In the genomic region with DNA sequence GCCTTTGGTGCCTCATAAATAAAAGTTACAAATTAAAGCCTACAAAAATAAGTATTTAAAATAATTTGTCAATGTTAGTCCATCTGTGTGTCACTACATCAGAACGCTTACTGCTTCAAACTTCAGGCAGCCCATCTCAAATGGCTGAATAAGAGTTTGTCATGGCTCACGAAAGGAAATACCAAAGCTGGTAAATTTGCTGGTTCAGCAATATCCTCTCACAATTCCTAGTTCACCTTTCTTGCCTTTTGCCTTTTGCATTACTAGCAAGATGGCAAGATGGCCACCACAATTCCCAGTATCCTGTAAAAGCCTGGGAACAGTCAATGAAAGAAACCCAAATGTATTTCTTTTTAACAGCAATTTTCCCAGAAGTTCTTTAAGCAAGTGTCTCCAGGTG, we compare ENCODE assay signal across 21 mouse cellular contexts.
DNase-seq lines count a peak whose midpoint lies in the region; TF ChIP-seq lines count a peak whose summit lies in the region.
"Had no signal": no experiment of that assay in that cellular context is flagged by ENCODE, and none has a peak within 500 bp of the region (broad histone marks: within the 10 kb centered on the region; RNA-seq: fewer than 3 reads in every experiment).

No protein-coding gene starts in this region.

- no peak overlapping the region for H3K27ac ChIP-seq in CH12.LX (ENCODE audit: insufficient read depth, low read depth)
- H3K27ac ChIP-seq in ES-E14 (ENCODE audit: insufficient read depth, low read depth, low read length, poor library complexity, severe bottlenecking) = no peak overlapping the region
- no peak overlapping the region for H3K27ac ChIP-seq in MEL (ENCODE audit: control insufficient read depth, low read depth, low read length)

- DNase-seq in CH12.LX (ENCODE audit: extremely low read depth) (no peak), ES-E14 (ENCODE audit: low read depth, low spot score) (no peak), MEL (ENCODE audit: low read depth, low spot score) (no peak), MN1 (ENCODE audit: low spot score) (no peak)
- no peak for DNase-seq in spleen, adult 18-20 months
- DNase-seq in kidney, adult 11 months = no peak
- DNase-seq: adrenal gland, adult 2 months; adrenal gland, adult 8-10 months; adrenal gland, postnatal 10 days; adrenal gland, postnatal 14 days; adrenal gland, postnatal 25 days; adrenal gland, postnatal 36 days; B cell, adult 2 months; cerebellum, adult 11 months; cerebellum, adult 11-12 months; cerebellum, adult 18-20 months; cerebellum, adult 2 months; cerebellum, adult 8-10 months; cerebellum, adult 9-10 months; cerebellum, adult 9-11 months had no signal

- in situ Hi-C loops in CH12.LX (cut with MboI; ENCODE audit: low pct_ligation_motif_present, low pct_unique_long_range_greater_than_20kb, low sequenced_read_pairs) = no loop called here
- in situ Hi-C loops in ES-E14 (cut with MboI; ENCODE audit: low sequenced_read_pairs in 2 of 2, unreplicated experiment in 2 of 2) = no loop called here

- no peaks in the 10 kb centered on the region for H3K9me3 ChIP-seq in CH12.LX (replicated peaks; ENCODE audit: low read length)
- no peaks in the 10 kb centered on the region for H3K9me3 ChIP-seq in ES-E14 (ENCODE audit: control insufficient read depth, insufficient read depth, low read depth, low read length)
- no peaks in the 10 kb centered on the region for H3K9me3 ChIP-seq in MEL (replicated peaks; ENCODE audit: insufficient read depth, low read length)
- H3K9me3 ChIP-seq: G1E had no signal

- no peak overlapping the region for H3K4me3 ChIP-seq in CH12.LX (replicated peaks in 1 of 3; ENCODE audit: low read depth in 2 of 3, low read length in 2 of 3, poor library complexity in 1 of 3)
- no peak overlapping the region for H3K4me3 ChIP-seq in ES-E14 (ENCODE audit: insufficient read depth in 1 of 2, low read depth in 1 of 2, low read length in 2 of 2, poor library complexity in 1 of 2, severe bottlenecking in 1 of 2)
- no peak overlapping the region for H3K4me3 ChIP-seq in MEL (ENCODE audit: control insufficient read depth in 1 of 2, insufficient read depth in 1 of 2, low read depth in 2 of 2, low read length in 2 of 2)

- dilution Hi-C loops in CH12.LX (cut with MboI; ENCODE audit: extremely low pct_ligation_motif_present, extremely low pct_unique_long_range_greater_than_20kb, low sequenced_read_pairs) = no loop called here

- H3K79me2 ChIP-seq in CH12.LX (replicated peaks; ENCODE audit: control insufficient read depth, extremely low read depth, insufficient read depth, poor library complexity, severe bottlenecking) (no peaks in the 10 kb centered on the region), MEL (ENCODE audit: control insufficient read depth, insufficient read depth, low read length, poor library complexity) (no peaks in the 10 kb centered on the region)

- H3K9ac ChIP-seq in CH12.LX (ENCODE audit: insufficient read depth, low read depth) (no peak overlapping the region), ES-E14 (ENCODE audit: insufficient read depth, low read depth, low read length, poor library complexity, severe bottlenecking) (no peak overlapping the region), MEL (ENCODE audit: control insufficient read depth, low read depth, low read length, poor library complexity, severe bottlenecking) (no peak overlapping the region)

- H3K4me2 ChIP-seq in CH12.LX (ENCODE audit: insufficient read depth, low read depth, poor library complexity, severe bottlenecking) = no peak overlapping the region

- H3K36me3 ChIP-seq in CH12.LX (replicated peaks in 1 of 2; ENCODE audit: control insufficient read depth in 1 of 2, insufficient read depth in 1 of 2, low read length in 1 of 2) = no peaks in the 10 kb centered on the region
- H3K36me3 ChIP-seq in ES-E14 (ENCODE audit: control insufficient read depth, insufficient read depth, low read length, poor library complexity, severe bottlenecking) = no peaks in the 10 kb centered on the region
- no peaks in the 10 kb centered on the region for H3K36me3 ChIP-seq in MEL (ENCODE audit: control insufficient read depth in 1 of 2, insufficient read depth in 2 of 2, low read length in 2 of 2)
- H3K36me3 ChIP-seq: G1E had no signal

- TF ChIP-seq RAD21 in CH12.LX (IDR thresholded peaks at IDR 0.05; ENCODE audit: low read depth, low read length) = no peak
- no peak for TF ChIP-seq RAD21 in MEL (IDR thresholded peaks at IDR 0.05; ENCODE audit: low read depth, low read length)

- TF ChIP-seq EP300 in CH12.LX (IDR thresholded peaks at IDR 0.05; ENCODE audit: low read length) (no peak), MEL (IDR thresholded peaks at IDR 0.05; ENCODE audit: low read depth in 1 of 2, low read length in 2 of 2) (no peak)

- no peaks in the 10 kb centered on the region for H3K4me1 ChIP-seq in CH12.LX (ENCODE audit: control insufficient read depth in 1 of 2, insufficient read depth in 2 of 2)
- no peaks in the 10 kb centered on the region for H3K4me1 ChIP-seq in ES-E14 (ENCODE audit: control insufficient read depth in 2 of 2, insufficient read depth in 2 of 2, low read length in 2 of 2, poor library complexity in 1 of 2)
- no peaks in the 10 kb centered on the region for H3K4me1 ChIP-seq in MEL (ENCODE audit: control insufficient read depth in 1 of 2, insufficient read depth in 2 of 2, low read length in 2 of 2)

- H3K27me3 ChIP-seq in CH12.LX (replicated peaks) (no peaks in the 10 kb centered on the region), MEL (ENCODE audit: control insufficient read depth in 1 of 2, insufficient read depth in 2 of 2, low read length in 2 of 2) (no peaks in the 10 kb centered on the region)

- TF ChIP-seq POLR2A in CH12.LX (IDR thresholded peaks at IDR 0.05; ENCODE audit: low read depth, low read length) = no peak
- no peak for TF ChIP-seq POLR2A in MEL (IDR thresholded peaks at IDR 0.05; ENCODE audit: control insufficient read depth in 1 of 2, insufficient read depth in 1 of 2, low read depth in 1 of 2, low read length in 2 of 2, poor library complexity in 1 of 2)

- TF ChIP-seq CTCF in CH12.LX (conservative IDR thresholded peaks at IDR 0.05 in 1 of 2, IDR thresholded peaks at IDR 0.05 in 1 of 2; ENCODE audit: low read depth in 2 of 2, low read length in 2 of 2) (no peak), MEL (IDR thresholded peaks at IDR 0.05 in 2 of 3, conservative IDR thresholded peaks at IDR 0.05 in 1 of 3; ENCODE audit: control insufficient read depth in 1 of 3, insufficient read depth in 1 of 3, low read depth in 2 of 3, low read length in 3 of 3, poor library complexity in 1 of 3, severe bottlenecking in 1 of 3) (no peak)

TF ChIP-seq in CH12.LX, 34 proteins besides CTCF, POLR2A, EP300 and RAD21:
- TF ChIP-seq PAX5 (IDR thresholded peaks at IDR 0.05; ENCODE audit: low read length) (no peak), MAFK (IDR thresholded peaks at IDR 0.05; ENCODE audit: insufficient replicate concordance, low read length) (peak; percentile 90)

TF ChIP-seq in ES-E14, 5 proteins besides CTCF, POLR2A, EP300 and RAD21:
- TF ChIP-seq ZC3H11A (IDR thresholded peaks at IDR 0.05; ENCODE audit: borderline replicate concordance, low read depth, low read length) (no peak), CHD2 (IDR thresholded peaks at IDR 0.05; ENCODE audit: low read depth, low read length) (no peak), ZNF384 (IDR thresholded peaks at IDR 0.05; ENCODE audit: low read depth, low read length) (no peak), HCFC1 (IDR thresholded peaks at IDR 0.05; ENCODE audit: borderline replicate concordance, insufficient read depth, low read length) (no peak), MAFK (IDR thresholded peaks at IDR 0.05; ENCODE audit: insufficient read depth, low read depth, low read length) (peak; percentile 61)

TF ChIP-seq in MEL, 35 proteins besides CTCF, POLR2A, EP300 and RAD21:
- no peak for TF ChIP-seq MXI1 (IDR thresholded peaks at IDR 0.05; ENCODE audit: low read depth, low read length)
- 0 out of 2 replicates have a peak, but pooled peaks have one; percentile 26 for TF ChIP-seq MAFK (IDR thresholded peaks at IDR 0.05; ENCODE audit: borderline replicate concordance, low read depth, low read length)
TF ChIP-seq in MEL: peak in this region for 1.
